Mouse (Mus musculus): Measurements from ENCODE around the gene Trio.

Trio gene

GRCm38 (mm10) chr15:27877831-27878230 lies 147.8 kb downstream of the Trio start:
- in situ Hi-C loops (cut with MboI, MseI) = no loop called here

GRCm38 (mm10) chr15:27876327-27876726 lies 149.3 kb downstream of the Trio start:
- in situ Hi-C loops (cut with MboI, MseI) = no loop called here

GRCm38 (mm10) chr15:27875753-27876152 lies 149.9 kb downstream of the Trio start:
- in situ Hi-C loops (cut with MboI, MseI) = no loop called here

- in situ Hi-C loops (cut with MboI, MseI) = no loop called here
Observed at GRCm38 (mm10) chr15:27873747-27874320, 151.8 kb downstream of the Trio start.

GRCm38 (mm10) chr15:27872286-27872685 lies 153.4 kb downstream of the Trio start:
- in situ Hi-C loops (cut with MboI, MseI) = no loop called here

- in situ Hi-C loops (cut with MboI, MseI) = no loop called here
Observed at GRCm38 (mm10) chr15:27871708-27872107, 153.9 kb downstream of the Trio start.

- in situ Hi-C loops (cut with MboI, MseI) = no loop called here
Observed at GRCm38 (mm10) chr15:27871260-27871659, 154.4 kb downstream of the Trio start.

GRCm38 (mm10) chr15:27869001-27869400 lies 156.6 kb downstream of the Trio start:
- in situ Hi-C loops (cut with MboI, MseI) = no loop called here

- in situ Hi-C loops (cut with MboI, MseI) = no loop called here
Observed at GRCm38 (mm10) chr15:27867831-27868230, 157.8 kb downstream of the Trio start.

- in situ Hi-C loops (cut with MboI, MseI) = no loop called here
Observed at GRCm38 (mm10) chr15:27866471-27866870, 159.2 kb downstream of the Trio start.

- in situ Hi-C loops (cut with MboI, MseI) = no loop called here
Observed at GRCm38 (mm10) chr15:27866053-27866452, 159.6 kb downstream of the Trio start.

GRCm38 (mm10) chr15:27864397-27864796 lies 161.3 kb downstream of the Trio start:
- in situ Hi-C loops (cut with MboI, MseI) = no loop called here

GRCm38 (mm10) chr15:27862949-27863348 lies 162.7 kb downstream of the Trio start:
- in situ Hi-C loops (cut with MboI, MseI) = no loop called here

GRCm38 (mm10) chr15:27860439-27860838 lies 165.2 kb downstream of the Trio start:
- in situ Hi-C loops (cut with MboI, MseI) = no loop called here

GRCm38 (mm10) chr15:27859590-27859989 lies 166.1 kb downstream of the Trio start:
- in situ Hi-C loops (cut with MboI, MseI) = no loop called here

- in situ Hi-C loops (cut with MboI, MseI) = no loop called here
Observed at GRCm38 (mm10) chr15:27859115-27859514, 166.5 kb downstream of the Trio start.

- in situ Hi-C loops (cut with MboI, MseI) = no loop called here
Observed at GRCm38 (mm10) chr15:27858179-27858819, 167.3 kb downstream of the Trio start.

- in situ Hi-C loops (cut with MboI, MseI) = no loop called here
Observed at GRCm38 (mm10) chr15:27857242-27857641, 168.4 kb downstream of the Trio start.

GRCm38 (mm10) chr15:27856050-27856787 lies 169.4 kb downstream of the Trio start:
- in situ Hi-C loops (cut with MboI, MseI) = no loop called here

GRCm38 (mm10) chr15:27851312-27851711 lies 174.3 kb downstream of the Trio start:
- in situ Hi-C loops (cut with MboI, MseI) = loop anchor here (5.0 kb wide), 1 partner anchor 184 kb away; no protein-coding TSS in a partner anchor

- in situ Hi-C loops (cut with MboI, MseI) = loop anchor here (5.0 kb wide), 1 partner anchor 184 kb away; no protein-coding TSS in a partner anchor
Observed at GRCm38 (mm10) chr15:27850904-27851303, 174.7 kb downstream of the Trio start.

- in situ Hi-C loops (cut with MboI, MseI) = loop anchor here (5.0 kb wide), 1 partner anchor 183 kb away; no protein-coding TSS in a partner anchor
Observed at GRCm38 (mm10) chr15:27849910-27850309, 175.7 kb downstream of the Trio start.

GRCm38 (mm10) chr15:27841696-27842095 lies 184.0 kb downstream of the Trio start:
- in situ Hi-C loops (cut with MboI, MseI) = no loop called here
